11 mouse cellular contexts compared by ENCODE assay signal in genomic region chr7:27364379-27364778, GRCm38 (mm10). TPM values are rescaled to one million over a fixed set of nuclear protein-coding genes. Genes with fewer than 3 reads are reported as not detected.
A peak's percentile ranks its signal among the peaks of the same experiment; 100 is the strongest.
DNase-seq lines count a peak whose midpoint lies in the region; ATAC-seq and TF ChIP-seq lines count a peak whose summit lies in the region.
"Had no signal": no experiment of that assay in that cellular context is flagged by ENCODE, and none has a peak within 500 bp of the region (broad histone marks: within the 10 kb centered on the region; RNA-seq: fewer than 3 reads in every experiment).

No protein-coding gene starts in this region.

- peaks cover 7% of the 10 kb centered on the region; the same call in 1 of the 2 replicates for H3K9me3 ChIP-seq in hindbrain, embryonic 10.5 days
- no peaks in the 10 kb centered on the region for H3K9me3 ChIP-seq in hindbrain, postnatal 0 days (ENCODE audit: low read length)
- H3K9me3 ChIP-seq in midbrain, embryonic 12.5 days = no peaks in the 10 kb centered on the region
- H3K9me3 ChIP-seq in midbrain, embryonic 15.5 days = no peaks in the 10 kb centered on the region
- no peaks in the 10 kb centered on the region for H3K9me3 ChIP-seq in stomach, embryonic 15.5 days

- no peak overlapping the region for H3K4me2 ChIP-seq in hindbrain, postnatal 0 days (ENCODE audit: low read depth, low read length)
- no peak overlapping the region for H3K4me2 ChIP-seq in midbrain, embryonic 12.5 days (replicated peaks)
- H3K4me2 ChIP-seq in midbrain, embryonic 15.5 days = no peak overlapping the region
- H3K4me2 ChIP-seq in stomach, embryonic 15.5 days = peak overlapping the region; percentile 8; the same call in 1 of the 2 replicates

- H3K4me1 ChIP-seq in hindbrain, embryonic 10.5 days (replicated peaks) = peaks cover 29% of the 10 kb centered on the region
- H3K4me1 ChIP-seq in hindbrain, postnatal 0 days (ENCODE audit: insufficient read depth, low read length) = no peaks in the 10 kb centered on the region
- peaks cover 12% of the 10 kb centered on the region; the same call in 1 of the 2 replicates for H3K4me1 ChIP-seq in midbrain, embryonic 12.5 days
- peaks cover 6% of the 10 kb centered on the region; the same call in 1 of the 2 replicates for H3K4me1 ChIP-seq in midbrain, embryonic 15.5 days
- H3K4me1 ChIP-seq in stomach, embryonic 15.5 days = peaks cover 12% of the 10 kb centered on the region

- peaks cover 85% of the 10 kb centered on the region for H3K27me3 ChIP-seq in hindbrain, embryonic 10.5 days (ENCODE audit: insufficient read depth, poor library complexity, severe bottlenecking)
- H3K27me3 ChIP-seq in hindbrain, postnatal 0 days (ENCODE audit: insufficient read depth, low read length) = peaks cover 42% of the 10 kb centered on the region
- H3K27me3 ChIP-seq in midbrain, embryonic 12.5 days = peaks cover 75% of the 10 kb centered on the region
- peaks cover 72% of the 10 kb centered on the region for H3K27me3 ChIP-seq in midbrain, embryonic 15.5 days (replicated peaks)
- H3K27me3 ChIP-seq in stomach, embryonic 15.5 days (replicated peaks) = peaks cover 60% of the 10 kb centered on the region

- H3K9ac ChIP-seq in hindbrain, postnatal 0 days (replicated peaks; ENCODE audit: low read length) = no peak overlapping the region
- no peak overlapping the region for H3K9ac ChIP-seq in midbrain, embryonic 12.5 days (replicated peaks)
- H3K9ac ChIP-seq in midbrain, embryonic 15.5 days = no peak overlapping the region
- no peak overlapping the region for H3K9ac ChIP-seq in stomach, embryonic 15.5 days

- DNase-seq in CD4-positive, CD25-positive, alpha-beta regulatory T cell, adult 2 months (ENCODE audit: low read depth, low spot score) = peak; percentile 34
- DNase-seq in hindbrain, embryonic 10.5 days (ENCODE audit: low spot score) = no peak
- DNase-seq in hindbrain, postnatal 0 days (ENCODE audit: low spot score) = no peak

- peak overlapping the region; percentile 29 for H3K4me3 ChIP-seq in hindbrain, embryonic 10.5 days
- no peak overlapping the region for H3K4me3 ChIP-seq in hindbrain, postnatal 0 days (ENCODE audit: low read length)
- peak overlapping the region; percentile 18 for H3K4me3 ChIP-seq in midbrain, embryonic 12.5 days
- H3K4me3 ChIP-seq in midbrain, embryonic 15.5 days = no peak overlapping the region
- H3K4me3 ChIP-seq in stomach, embryonic 15.5 days (replicated peaks) = peak overlapping the region; percentile 9; the same call in 1 of the 2 replicates

- no peak overlapping the region for H3K27ac ChIP-seq in hindbrain, embryonic 10.5 days
- H3K27ac ChIP-seq in hindbrain, postnatal 0 days = no peak overlapping the region
- H3K27ac ChIP-seq in midbrain, embryonic 12.5 days (replicated peaks) = no peak overlapping the region
- H3K27ac ChIP-seq in midbrain, embryonic 15.5 days = no peak overlapping the region
- H3K27ac ChIP-seq in stomach, embryonic 15.5 days = no peak overlapping the region

- no peak for ATAC-seq in CD4-positive, CD25-positive, alpha-beta regulatory T cell, adult 4 months
- ATAC-seq in hindbrain, postnatal 0 days = no peak
- no peak for ATAC-seq in midbrain, embryonic 12.5 days (ENCODE audit: low FRiP score, low read depth)
- no peak for ATAC-seq in midbrain, embryonic 15.5 days (replicated peaks)
- ATAC-seq in stomach, embryonic 15.5 days (ENCODE audit: insufficient read depth, low FRiP score, low read depth) = no peak
- ATAC-seq in activated CD4-positive, CD25-positive, alpha-beta regulatory T cell, adult 4 months = no peak

- no peak for TF ChIP-seq CTCF in hindbrain, postnatal 0 days (IDR thresholded peaks at IDR 0.05; ENCODE audit: low read depth)

- no peaks in the 10 kb centered on the region for H3K36me3 ChIP-seq in hindbrain, embryonic 10.5 days
- H3K36me3 ChIP-seq in hindbrain, postnatal 0 days (ENCODE audit: insufficient read depth, low read length) = peaks cover 12% of the 10 kb centered on the region; the same call in 1 of the 2 replicates
- no peaks in the 10 kb centered on the region for H3K36me3 ChIP-seq in midbrain, embryonic 12.5 days
- H3K36me3 ChIP-seq in midbrain, embryonic 15.5 days (replicated peaks) = no peaks in the 10 kb centered on the region
- no peaks in the 10 kb centered on the region for H3K36me3 ChIP-seq in stomach, embryonic 15.5 days

- 3% methylated on average over 29 of the region's 29 CpGs for WGBS in hindbrain, embryonic 10.5 days
- 10% methylated on average over 29 of the region's 29 CpGs for WGBS in hindbrain, postnatal 0 days
- 4% methylated on average over 29 of the region's 29 CpGs for WGBS in midbrain, embryonic 12.5 days
- WGBS in midbrain, embryonic 15.5 days = 3% methylated on average over 29 of the region's 29 CpGs
- WGBS in stomach, embryonic 15.5 days = 9% methylated on average over 29 of the region's 29 CpGs

RNA-seq across cellular contexts. Expression of gene Gm20479, which starts 7.2 kb away (rescaled TPM):
- polyA plus RNA-seq in CD4-positive, CD25-positive, alpha-beta regulatory T cell, adult 4 months (2017; shearing (Covaris generic)) = not detected
- polyA plus RNA-seq in hindbrain, embryonic 10.5 days (2016; fragmentation: Nextera tagmentation; extraction: Ambion mirVana) = 0.50 TPM in 1 of 2 replicates, not detected in the other
- not detected in 2 replicates for total RNA-seq in hindbrain, postnatal 0 days (2014; rRNA removed)
- polyA plus RNA-seq in hindbrain, postnatal 0 days (2015; fragmentation: Nextera tagmentation; extraction: Ambion mirVana) = not detected in 2 replicates
- 0.87 TPM in 1 of 2 replicates, not detected in the other for polyA plus RNA-seq in midbrain, embryonic 12.5 days (2016; fragmentation: Nextera tagmentation; extraction: Ambion mirVana)
- polyA plus RNA-seq in midbrain, embryonic 15.5 days (2015; fragmentation: Nextera tagmentation; extraction: Ambion mirVana) = not detected in 2 replicates
- 0.62 and 1.7 TPM in 2 replicates for polyA plus RNA-seq in stomach, embryonic 15.5 days (2015; fragmentation: Nextera tagmentation; extraction: Ambion mirVana)
- polyA plus RNA-seq in activated CD4-positive, CD25-positive, alpha-beta regulatory T cell, adult 4 months (2017; shearing (Covaris generic)) = 1 to 10 TPM; 1.4 to 3.3 TPM
- total RNA-seq: layer of hippocampus, adult 8-10 months had no signal
- polyA plus RNA-seq: limb, embryonic 14.5 days had no signal

RNA-seq across cellular contexts. Expression of gene Shkbp1, which starts 8.6 kb away (rescaled TPM):
- 10 to 100 TPM; 49.2 to 76.0 TPM for polyA plus RNA-seq in CD4-positive, CD25-positive, alpha-beta regulatory T cell, adult 4 months (2017; shearing (Covaris generic))
- 76.3 and 87.4 TPM in 2 replicates for polyA plus RNA-seq in hindbrain, embryonic 10.5 days (2016; fragmentation: Nextera tagmentation; extraction: Ambion mirVana)
- total RNA-seq in hindbrain, postnatal 0 days (2014; rRNA removed) = 27.0 and 31.2 TPM in 2 replicates
- polyA plus RNA-seq in hindbrain, postnatal 0 days (2015; fragmentation: Nextera tagmentation; extraction: Ambion mirVana) = 20.0 and 20.2 TPM in 2 replicates
- 77.3 and 78.1 TPM in 2 replicates for polyA plus RNA-seq in midbrain, embryonic 12.5 days (2016; fragmentation: Nextera tagmentation; extraction: Ambion mirVana)
- polyA plus RNA-seq in midbrain, embryonic 15.5 days (2015; fragmentation: Nextera tagmentation; extraction: Ambion mirVana) = 63.9 and 64.7 TPM in 2 replicates
- 38.8 and 43.7 TPM in 2 replicates for polyA plus RNA-seq in stomach, embryonic 15.5 days (2015; fragmentation: Nextera tagmentation; extraction: Ambion mirVana)
- polyA plus RNA-seq in activated CD4-positive, CD25-positive, alpha-beta regulatory T cell, adult 4 months (2017; shearing (Covaris generic)) = 10 to 100 TPM; 48.9 to 66.0 TPM

RNA-seq across cellular contexts. Expression of gene Ltbp4, which starts 26.9 kb away (rescaled TPM):
- 1 to 10 TPM in 1 of 2 experiments, under 1 TPM in 1; 0.77 to 2.0 TPM for polyA plus RNA-seq in CD4-positive, CD25-positive, alpha-beta regulatory T cell, adult 4 months (2017; shearing (Covaris generic))
- polyA plus RNA-seq in hindbrain, embryonic 10.5 days (2016; fragmentation: Nextera tagmentation; extraction: Ambion mirVana) = 5.8 and 7.5 TPM in 2 replicates
- 34.8 and 41.2 TPM in 2 replicates for total RNA-seq in hindbrain, postnatal 0 days (2014; rRNA removed)
- polyA plus RNA-seq in hindbrain, postnatal 0 days (2015; fragmentation: Nextera tagmentation; extraction: Ambion mirVana) = 10.5 and 10.6 TPM in 2 replicates
- 10.1 and 10.2 TPM in 2 replicates for polyA plus RNA-seq in midbrain, embryonic 12.5 days (2016; fragmentation: Nextera tagmentation; extraction: Ambion mirVana)
- polyA plus RNA-seq in midbrain, embryonic 15.5 days (2015; fragmentation: Nextera tagmentation; extraction: Ambion mirVana) = 13.4 and 15.7 TPM in 2 replicates
- polyA plus RNA-seq in stomach, embryonic 15.5 days (2015; fragmentation: Nextera tagmentation; extraction: Ambion mirVana) = 154 and 161 TPM in 2 replicates
- 1 to 10 TPM in 1 of 2 experiments, under 1 TPM in 1; 0.94 to 1.3 TPM for polyA plus RNA-seq in activated CD4-positive, CD25-positive, alpha-beta regulatory T cell, adult 4 months (2017; shearing (Covaris generic))
- total RNA-seq: granulocyte monocyte progenitor cell, adult 5-6 weeks had no signal

Comparison
In these comparisons a context has a peak if more than half of its experiments do, and no peak if none do; other contexts are left out.
1. H3K4me3 ChIP-seq: peak in hindbrain, embryonic 10.5 days (single experiment), midbrain, embryonic 12.5 days (single experiment) and stomach, embryonic 15.5 days (single experiment); none in hindbrain, postnatal 0 days (single experiment) and midbrain, embryonic 15.5 days (single experiment).